Mouse (Mus musculus) thymus, adult 2 months (tissue): ENCODE results near the gene Stam2.

ENCODE experiments used
- CTCF ChIP-seq: fragments of 200-500 bp; IDR thresholded peaks from 2 replicates; pipeline ENCODE4 v1.5.1; 2012; ENCODE audit warnings: mild to moderate bottlenecking, control low read depth, low read length, moderate library complexity, borderline replicate concordance; ENCODE audit not compliant: control insufficient read depth, poor library complexity, insufficient read depth; ENCODE audit errors: extremely low read depth
- POLR2A ChIP-seq: fragments of 200-500 bp; IDR thresholded peaks from 2 replicates; pipeline ENCODE4 v1.6.1; 2012; ENCODE audit warnings: mild to moderate bottlenecking, low read length, control low read depth, moderate library complexity; ENCODE audit not compliant: control insufficient read depth, poor library complexity, insufficient read depth; ENCODE audit errors: extremely low read depth

DNA sequence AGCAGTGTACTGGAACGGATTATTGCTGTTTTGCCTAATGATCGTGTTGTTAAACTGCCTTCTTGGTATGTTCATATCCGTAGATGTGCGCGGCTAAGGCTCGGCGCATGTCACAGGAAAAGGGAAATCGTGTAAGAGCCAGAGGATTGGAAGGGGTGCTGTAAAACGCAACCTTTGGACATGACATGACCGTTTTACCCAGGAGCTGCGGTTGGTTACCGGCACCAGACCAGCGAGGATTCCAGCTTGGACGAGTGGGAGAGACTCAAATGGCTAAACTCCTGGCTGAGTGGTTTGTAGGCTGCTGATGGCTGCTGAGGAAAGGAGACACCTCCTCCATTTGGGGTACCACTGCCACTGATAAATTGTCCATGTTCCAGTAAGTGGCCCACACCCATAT is 21.8 kb upstream of the Stam2 start:
- TF ChIP-seq CTCF (no peak), POLR2A (no peak)
